Mouse (Mus musculus) forebrain, postnatal 0 days (tissue): ENCODE data around the gene Rictor. TPM values are rescaled to one million over a fixed set of nuclear protein-coding genes. Genes with fewer than 3 reads are reported as not detected.
"Not testable (repeated sequence)": the region's sequence is repeated elsewhere in the genome, so short reads cannot be mapped to it uniquely, and the experiment has no call there.

Experiments
- ATAC-seq: fragments of 200-750 bp; cut with Nextera tagmentation; 2 replicates; pipeline ENCODE4 v1.8.0; 2017; ENCODE audit warnings: mild to moderate bottlenecking, moderate library complexity
- DNase-seq: peaks from one replicate; pipeline ENCODE4 v3.0.0-alpha.2; 2015
- H3K27ac ChIP-seq: fragments of 300-500 bp; sonication (generic); 2 replicates; pipeline ENCODE4 v1.5.1; 2014; ENCODE audit warnings: low read depth, mild to moderate bottlenecking, antibody characterized with exemption, low read length, moderate library complexity, mixed read lengths
- H3K27me3 ChIP-seq: fragments of 300-500 bp; sonication (generic); 2 replicates; pipeline ENCODE4 v1.6.1; 2014; ENCODE audit warnings: mild to moderate bottlenecking, low read length, mixed read lengths; ENCODE audit not compliant: insufficient read depth
- H3K36me3 ChIP-seq: fragments of 300-500 bp; sonication (generic); 2 replicates; pipeline ENCODE4 v1.6.1; 2014; ENCODE audit warnings: mild to moderate bottlenecking, moderate library complexity; ENCODE audit not compliant: insufficient read depth
- H3K4me1 ChIP-seq: fragments of 300-500 bp; sonication (generic); 2 replicates; pipeline ENCODE4 v1.6.1; 2014; ENCODE audit warnings: antibody characterized with exemption; ENCODE audit not compliant: insufficient read depth
- H3K4me2 ChIP-seq: fragments of 300-500 bp; sonication (generic); 2 replicates; pipeline ENCODE4 v1.6.1; 2014; ENCODE audit warnings: low read depth, mild to moderate bottlenecking, moderate library complexity
- H3K4me3 ChIP-seq: fragments of 300-500 bp; sonication (generic); 2 replicates; pipeline ENCODE4 v1.5.1; 2014; ENCODE audit warnings: low read depth, low read length, mixed read lengths
- H3K9ac ChIP-seq: fragments of 300-500 bp; sonication (generic); 2 replicates; pipeline ENCODE4 v1.6.1; 2014; ENCODE audit warnings: mild to moderate bottlenecking
- H3K9me3 ChIP-seq: fragments of 300-500 bp; sonication (generic); 2 replicates; pipeline ENCODE4 v1.6.1; 2016; ENCODE audit warnings: low read length
- CTCF ChIP-seq: sonication (generic); IDR thresholded peaks from 2 replicates; pipeline ENCODE4 v1.5.1; 2016; ENCODE audit warnings: antibody characterized with exemption, control low read depth, low read depth
- WGBS: fragments of 180-500 bp; shearing (Covaris S2); extraction: QIAGEN DNeasy Blood & Tissue Kit; methylation state at CpG from one replicate; pipeline ENCODE4 v1.1.7; 2014; 5-methylcytosine and 5-hydroxymethylcytosine counted together
- polyA plus RNA-seq: library from polyadenylated mRNA; unstranded; fragments of >200 nt; fragmentation: Nextera tagmentation; extraction: Ambion mirVana; gene quantifications from 2 replicates; pipeline ENCODE4 v1.2.1, GENCODE M21; 2015
- total RNA-seq: library from RNA; depleted of rRNA; stranded (reverse); fragments of >200 nt; gene quantifications from 2 replicates; pipeline ENCODE4 v1.2.3, GENCODE M21; 2014

Gene Rictor
- total and polyA plus RNA-seq, 2 experiments from 2014 or later = 32.9 to 42.0 TPM

DNA sequence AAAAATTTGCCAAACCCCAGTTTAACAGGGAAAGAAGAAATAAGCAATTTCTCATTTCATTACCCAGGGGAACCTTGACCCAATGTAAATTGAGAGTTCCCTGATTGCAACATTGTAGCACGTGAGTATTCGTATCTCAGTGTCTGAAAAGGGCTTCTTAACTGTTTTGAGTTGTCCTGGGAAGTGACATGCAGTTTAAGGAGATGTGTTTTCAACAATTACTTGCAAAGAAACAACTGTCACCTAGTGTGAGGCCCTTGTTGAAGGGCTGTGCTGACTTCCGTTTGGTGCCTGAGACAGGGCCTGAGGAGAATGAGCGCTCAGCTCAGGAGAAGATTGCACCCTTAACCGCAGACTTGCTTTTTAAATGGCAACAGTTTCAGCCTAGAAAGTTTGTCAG, 24.9 kb downstream of the Rictor start:
- no peak overlapping the region for H3K9ac ChIP-seq
- WGBS = 75% methylated on average over 5 of the region's 5 CpGs
- H3K36me3 ChIP-seq = no peaks in the 10 kb centered on the region
- H3K27me3 ChIP-seq = no peaks in the 10 kb centered on the region
- no peak for DNase-seq
- no peak overlapping the region for H3K4me3 ChIP-seq
- no peaks in the 10 kb centered on the region for H3K9me3 ChIP-seq
- H3K4me1 ChIP-seq = no peaks in the 10 kb centered on the region
- no peak overlapping the region for H3K4me2 ChIP-seq
- ATAC-seq = no peak
- no peak for TF ChIP-seq CTCF
- H3K27ac ChIP-seq = no peak overlapping the region

DNA sequence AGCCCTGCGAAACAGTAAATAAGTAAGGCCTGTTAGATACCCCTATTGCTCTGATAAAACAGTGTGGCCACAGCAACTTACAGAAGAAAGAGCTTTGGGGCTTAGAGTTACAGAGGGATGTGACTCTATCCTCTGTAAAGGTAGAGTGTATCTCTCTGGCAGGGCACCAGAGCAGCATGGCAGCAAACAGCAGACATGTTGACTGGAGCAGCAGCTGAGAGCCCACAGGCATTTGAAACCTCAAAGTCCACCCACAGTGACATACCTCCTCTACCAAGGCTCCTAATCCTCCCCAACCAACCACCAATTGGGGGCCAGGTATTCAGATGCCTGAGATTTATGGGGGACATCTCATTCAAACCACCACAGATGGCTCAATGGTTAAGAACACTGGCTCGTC, 31.0 kb downstream of the Rictor start:
- H3K27me3 ChIP-seq = no peaks in the 10 kb centered on the region
- no peak for ATAC-seq
- H3K9me3 ChIP-seq = no peaks in the 10 kb centered on the region
- H3K4me2 ChIP-seq = no peak overlapping the region
- H3K9ac ChIP-seq = no peak overlapping the region
- 98% methylated on average over 2 of the region's 2 CpGs for whole genome bisulfite sequencing
- no peaks in the 10 kb centered on the region for H3K4me1 ChIP-seq
- TF ChIP-seq CTCF = no peak
- peaks cover 9% of the 10 kb centered on the region; the same call in 1 of the 2 replicates for H3K36me3 ChIP-seq
- DNase-seq = no peak
- no peak overlapping the region for H3K4me3 ChIP-seq
- no peak overlapping the region for H3K27ac ChIP-seq

DNA sequence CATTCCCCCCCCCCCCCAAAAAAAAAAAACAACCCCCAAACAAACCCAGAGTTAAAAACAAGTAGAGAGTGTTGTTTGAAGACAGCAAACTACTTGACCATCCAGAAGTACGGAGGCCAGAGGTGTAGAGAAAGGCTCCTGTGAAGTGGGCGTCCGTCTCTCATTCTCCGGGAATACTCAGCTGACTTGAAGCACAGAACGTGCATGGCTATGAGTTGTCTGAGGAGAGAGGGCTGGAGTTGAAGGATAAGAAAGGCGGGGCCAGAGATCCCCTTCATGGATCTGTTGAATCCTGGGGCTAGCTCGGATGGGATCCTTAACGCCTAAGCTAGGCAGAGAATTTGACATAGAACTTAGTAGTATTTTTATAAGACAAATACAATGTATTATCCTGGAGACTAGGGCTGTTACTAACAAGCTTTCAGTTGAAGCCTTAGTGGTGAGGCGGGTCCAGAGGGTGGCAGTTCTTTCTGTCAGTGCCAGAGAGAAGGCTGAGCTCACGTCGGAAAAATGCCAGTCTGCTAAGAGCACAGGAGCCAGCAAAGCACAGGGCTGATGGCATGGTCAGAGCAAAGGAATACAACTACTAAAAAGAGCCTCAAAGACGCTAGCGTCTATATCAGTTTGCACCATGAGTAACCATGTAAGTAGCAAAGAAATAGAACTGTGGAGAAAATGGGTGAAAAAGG, 34.3 kb downstream of the Rictor start:
- Histone ChIP-seq H3K4me3 (no peak overlapping the region), H3K27ac (no peak overlapping the region), H3K9ac (no peak overlapping the region), H3K27me3 (no peaks in the 10 kb centered on the region), H3K36me3 (peaks cover 18% of the 10 kb centered on the region), H3K4me2 (no peak overlapping the region), H3K4me1 (no peaks in the 10 kb centered on the region), H3K9me3 (no peaks in the 10 kb centered on the region)
- ATAC-seq (no peak), DNase-seq (peak; percentile 9)
- no peak for TF ChIP-seq CTCF
- WGBS = 67% methylated on average over 13 of the region's 13 CpGs

DNA sequence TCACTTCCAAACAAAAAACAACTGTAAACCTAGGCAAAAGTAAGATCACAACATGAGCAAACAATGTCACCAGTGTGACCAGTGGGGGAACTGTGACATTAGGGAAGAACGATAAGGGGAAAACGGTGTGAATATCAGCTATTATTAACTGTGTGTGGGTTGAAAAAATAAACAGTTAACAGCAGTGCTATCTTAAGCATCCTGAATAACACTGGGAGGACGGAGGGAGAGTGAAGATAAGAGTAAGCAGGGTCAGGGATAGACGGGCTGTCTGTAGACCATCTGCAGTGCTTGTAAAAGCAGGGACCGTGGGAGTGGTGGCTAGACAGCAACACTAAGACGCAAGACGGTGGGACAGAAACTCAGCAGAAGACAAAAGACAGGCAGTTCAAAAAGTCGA, 35.5 kb downstream of the Rictor start:
- H3K4me2 ChIP-seq = no peak overlapping the region
- H3K9ac ChIP-seq = no peak overlapping the region
- H3K27me3 ChIP-seq = no peaks in the 10 kb centered on the region
- TF ChIP-seq CTCF = no peak
- no peaks in the 10 kb centered on the region for H3K9me3 ChIP-seq
- H3K27ac ChIP-seq = no peak overlapping the region
- peaks cover 22% of the 10 kb centered on the region for H3K36me3 ChIP-seq
- ATAC-seq = no peak
- 77% methylated on average over 8 of the region's 8 CpGs for WGBS
- no peak overlapping the region for H3K4me3 ChIP-seq
- DNase-seq = no peak
- H3K4me1 ChIP-seq = no peaks in the 10 kb centered on the region

- not testable (repeated sequence) for H3K4me2 ChIP-seq, H3K9ac ChIP-seq, H3K4me3 ChIP-seq, H3K27ac ChIP-seq, H3K9me3 ChIP-seq, H3K27me3 ChIP-seq, DNase-seq, ATAC-seq, H3K4me1 ChIP-seq
- peaks cover 13% of the 10 kb centered on the region for H3K36me3 ChIP-seq
- 84% methylated on average over 8 of the region's 8 CpGs for WGBS
Measured at GRCm38 (mm10) chr15:6746301-6746983, 38.3 kb downstream of the Rictor start.

DNA sequence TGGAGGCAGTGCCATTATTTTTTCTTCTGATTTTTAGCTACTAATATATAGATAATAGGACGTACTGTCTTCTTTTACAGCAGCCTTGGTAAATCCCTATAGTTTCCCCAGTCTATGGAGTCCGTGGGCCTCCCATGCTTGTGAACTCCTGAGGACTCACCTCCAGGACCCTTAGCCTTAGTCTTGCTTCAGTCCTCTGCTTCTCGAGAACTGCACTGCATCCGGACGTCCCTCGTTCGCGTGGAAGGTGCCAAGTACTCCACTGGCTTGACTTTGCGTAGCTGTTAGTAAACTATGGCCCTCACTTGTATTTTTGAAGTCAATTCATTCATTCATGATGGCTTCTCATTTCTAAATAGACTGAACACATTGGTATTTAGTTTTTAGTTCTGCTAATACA, 38.8 kb downstream of the Rictor start:
- DNase-seq = no peak
- no peak for TF ChIP-seq CTCF
- Histone ChIP-seq H3K4me1 (no peaks in the 10 kb centered on the region), H3K9me3 (no peaks in the 10 kb centered on the region), H3K4me3 (no peak overlapping the region), H3K9ac (no peak overlapping the region), H3K27me3 (no peaks in the 10 kb centered on the region), H3K4me2 (no peak overlapping the region), H3K36me3 (peaks cover 13% of the 10 kb centered on the region), H3K27ac (no peak overlapping the region)
- no peak for ATAC-seq
- WGBS = 93% methylated on average over 9 of the region's 9 CpGs

DNA sequence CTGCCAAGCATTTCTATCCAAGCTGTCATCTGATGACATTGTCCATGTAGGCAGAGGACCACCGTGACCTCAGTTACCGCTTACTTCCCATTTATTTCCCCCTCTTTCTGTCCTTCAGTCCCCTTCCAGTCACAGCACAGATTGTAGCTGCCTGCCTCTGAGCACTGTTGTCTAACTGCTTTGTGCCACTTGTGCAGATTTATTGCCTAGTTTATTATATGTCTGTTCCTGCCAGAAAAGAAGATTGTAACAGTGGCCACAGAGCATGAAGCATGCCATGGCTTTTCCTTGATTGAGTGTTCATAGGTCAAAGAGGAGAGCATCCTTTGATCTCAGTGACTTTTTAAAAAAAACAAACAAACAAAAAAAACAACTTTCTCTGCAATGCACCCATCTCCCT, 46.2 kb downstream of the Rictor start:
- no peak for ATAC-seq
- Histone ChIP-seq H3K9me3 (no peaks in the 10 kb centered on the region), H3K36me3 (peaks cover 12% of the 10 kb centered on the region), H3K4me2 (no peak overlapping the region), H3K27ac (no peak overlapping the region), H3K4me3 (no peak overlapping the region), H3K9ac (no peak overlapping the region), H3K27me3 (no peaks in the 10 kb centered on the region), H3K4me1 (no peaks in the 10 kb centered on the region)
- whole genome bisulfite sequencing = 95% methylated on average over 2 of the region's 2 CpGs
- no peak for TF ChIP-seq CTCF
- DNase-seq = no peak
